Mouse (Mus musculus) cerebellum, adult 2 months (tissue): ENCODE measurements at regions not wholly inside any gene's neighbourhood (a gene's known extent, or its start where the extent isn't known, plus 50 kb on each side); places are given as distances from the start of the nearest gene placed in this dataset.

Experiments
- CTCF ChIP-seq: fragments of 200-500 bp; IDR thresholded peaks from 2 replicates; pipeline ENCODE4 v1.5.1; 2011; ENCODE audit warnings: low read depth, mild to moderate bottlenecking, control low read depth, low read length, moderate library complexity, borderline replicate concordance; ENCODE audit not compliant: insufficient read depth
- POLR2A ChIP-seq: fragments of 200-500 bp; IDR thresholded peaks from 2 replicates; pipeline ENCODE4 v1.6.1; 2011; ENCODE audit warnings: low read length, control low read depth, borderline replicate concordance; ENCODE audit not compliant: insufficient read depth

- TF ChIP-seq POLR2A (no peak), CTCF (no peak)
Measured at GRCm38 (mm10) chr10:66683160-66683559, 412.8 kb upstream of the Jmjd1c start.
